Mouse (Mus musculus) lung, adult 18-20 months (tissue): ENCODE measurements around the gene Taar4.

Experiments
- DNase-seq, 2 experiments: peaks; one replicate each; pipeline ENCODE4 v3.0.0; 2022; ENCODE audit warnings: mixed read lengths in 2 of 2

The Taar4 gene

DNA sequence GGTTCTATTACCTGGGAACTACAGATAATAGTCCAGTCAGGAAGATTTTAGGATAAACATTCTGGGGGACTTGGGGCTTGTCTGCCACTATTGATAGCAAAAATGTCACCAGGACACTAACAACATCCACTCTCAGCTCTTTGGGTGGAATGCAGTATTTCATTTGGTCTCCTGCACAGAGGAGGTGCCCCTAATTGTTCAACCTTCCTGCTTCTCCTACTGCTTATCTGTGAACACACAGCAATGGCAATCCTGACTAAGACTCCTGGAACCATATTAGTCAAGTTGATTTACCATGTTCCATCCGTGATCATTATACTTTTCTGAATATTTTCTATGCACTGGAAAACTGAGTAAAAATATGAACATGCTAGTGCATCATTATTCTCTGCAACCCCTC is 47.8 kb downstream of the Taar4 start:
- no peak for DNase-seq
